Mouse (Mus musculus) inflammation-experienced regulatory T-cells, adult 16 weeks (primary cell): ENCODE data around the gene Dnajb4. TPM values are rescaled to one million over a fixed set of nuclear protein-coding genes. Genes with fewer than 3 reads are reported as not detected.

ENCODE experiments used
- polyA plus RNA-seq: library from polyadenylated mRNA; unstranded; fragments of 100-300 nt; shearing (Covaris generic); gene quantifications from one replicate; pipeline ENCODE4 v1.2.1, GENCODE M21; 2017

Dnajb4 gene
- 12.1 TPM for polyA plus RNA-seq

DNA sequence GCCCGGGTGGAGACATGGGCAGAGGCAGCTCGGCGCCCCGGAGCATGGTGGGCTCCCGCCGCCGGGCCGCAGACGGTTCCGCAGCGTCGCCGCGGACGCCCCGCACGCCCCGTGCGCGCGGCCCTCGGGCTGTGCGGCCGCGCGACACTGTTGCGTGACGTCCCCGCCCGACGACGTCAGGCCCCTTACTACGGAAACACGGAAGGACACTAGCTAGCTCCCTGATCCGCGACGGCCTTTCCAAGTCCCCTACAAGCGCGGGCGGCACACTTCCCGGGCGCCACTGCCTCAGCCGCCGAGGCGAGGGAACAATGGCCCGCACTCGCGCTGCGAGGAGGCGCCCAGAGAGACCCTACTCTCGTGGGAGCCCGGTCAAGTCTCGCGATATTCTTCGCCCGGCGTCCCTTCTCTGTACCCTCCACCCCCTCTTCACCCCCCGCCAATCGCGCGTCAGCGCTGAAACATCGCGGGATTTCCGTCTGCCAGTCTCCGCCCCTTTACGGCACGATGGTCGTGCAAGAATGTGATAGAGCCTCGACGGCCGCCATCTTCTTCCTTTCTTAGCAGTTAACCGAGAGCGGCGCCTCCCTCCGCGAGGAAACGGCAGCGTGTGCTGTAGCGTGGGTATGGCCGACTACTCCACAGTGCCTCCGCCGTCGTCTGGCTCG lies at the start of gene Dnajb4, which contains the start of gene Fubp1:
Gene Dnajb4 (minus strand): TSS at position 336 of the 668 bp plus-strand sequence.
Gene Fubp1 (plus strand): TSS at position 456 of the 668 bp plus-strand sequence.

DNA sequence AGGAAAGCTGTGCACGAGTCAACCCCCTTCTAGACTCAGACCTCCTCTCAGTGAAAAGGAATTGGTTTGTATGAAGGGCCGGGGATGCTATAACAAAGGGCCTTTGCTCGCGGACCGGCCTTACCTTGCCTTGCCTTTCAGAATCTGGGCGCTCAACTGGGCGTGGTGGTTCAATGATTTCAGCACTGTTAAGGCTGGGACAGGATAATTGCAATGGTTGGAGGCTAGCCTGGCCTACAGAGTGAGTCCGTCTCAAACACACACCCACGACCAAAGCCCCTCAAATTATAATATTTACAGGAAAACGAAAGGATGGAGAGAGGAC lies 44.0 kb downstream of the Dnajb4 start, which contains the start of gene Gipc2:
Gene Gipc2 (minus strand): TSS at position 132 of the 325 bp plus-strand sequence.

Other genes starting within 250 kb of the Dnajb4 start
- gene Gipc2, start 44.1 kb downstream of the Dnajb4 start, polyA plus RNA-seq, result not detected
- 253 TPM for gene Fubp1, start 120 bp upstream of the Dnajb4 start, polyA plus RNA-seq
- 0.65 TPM for gene Nexn, start 56.0 kb upstream of the Dnajb4 start, polyA plus RNA-seq
- 15.2 TPM for gene Miga1, start 130.1 kb upstream of the Dnajb4 start, polyA plus RNA-seq
- 73.5 TPM for gene Usp33, start 136.2 kb upstream of the Dnajb4 start, polyA plus RNA-seq
- gene Zzz3, start 185.2 kb upstream of the Dnajb4 start, polyA plus RNA-seq, result 38.6 TPM